Mouse (Mus musculus) cerebellum, adult 9-10 months (tissue): Measurements from ENCODE around the gene Nedd9.
A peak's percentile ranks its signal among the peaks of the same experiment; 100 is the strongest.
"Not testable (repeated sequence)": the region's sequence is repeated elsewhere in the genome, so short reads cannot be mapped to it uniquely, and the experiment has no call there.

Source experiments
- DNase-seq: peaks from one replicate; pipeline ENCODE4 v3.0.0; 2022

Nedd9 gene

GRCm38 (mm10) chr13:41368612-41369011 is 118.5 kb downstream of the Nedd9 start:
- no peak for DNase-seq

- no peak for DNase-seq
Observed at GRCm38 (mm10) chr13:41367176-41367611, 120.0 kb downstream of the Nedd9 start.

GRCm38 (mm10) chr13:41366609-41367008 is 120.6 kb downstream of the Nedd9 start:
- not testable (repeated sequence) for DNase-seq

GRCm38 (mm10) chr13:41364273-41364672 is 122.9 kb downstream of the Nedd9 start:
- no peak for DNase-seq

- DNase-seq = no peak
Observed at GRCm38 (mm10) chr13:41362909-41363308, 124.3 kb downstream of the Nedd9 start.

GRCm38 (mm10) chr13:41360272-41360815 is 126.8 kb downstream of the Nedd9 start:
- DNase-seq = no peak

GRCm38 (mm10) chr13:41359330-41360215 is 127.6 kb downstream of the Nedd9 start:
- DNase-seq = no peak

GRCm38 (mm10) chr13:41358480-41359180 is 128.5 kb downstream of the Nedd9 start:
- DNase-seq = peak; percentile 81

- peak; percentile 16 for DNase-seq
Observed at GRCm38 (mm10) chr13:41358009-41358408, 129.2 kb downstream of the Nedd9 start.

- DNase-seq = no peak
Observed at GRCm38 (mm10) chr13:41357586-41357985, 129.6 kb downstream of the Nedd9 start.

- no peak for DNase-seq
Observed at GRCm38 (mm10) chr13:41357161-41357560, 130.0 kb downstream of the Nedd9 start.

- DNase-seq = no peak
Observed at GRCm38 (mm10) chr13:41355552-41355951, 131.6 kb downstream of the Nedd9 start.

GRCm38 (mm10) chr13:41354591-41354990 is 132.6 kb downstream of the Nedd9 start:
- no peak for DNase-seq

GRCm38 (mm10) chr13:41353676-41354075 is 133.5 kb downstream of the Nedd9 start:
- no peak for DNase-seq

- DNase-seq = no peak
Observed at GRCm38 (mm10) chr13:41352352-41352751, 134.8 kb downstream of the Nedd9 start.

GRCm38 (mm10) chr13:41350589-41350988 is 136.6 kb downstream of the Nedd9 start:
- no peak for DNase-seq

- no peak for DNase-seq
Observed at GRCm38 (mm10) chr13:41349770-41350169, 137.4 kb downstream of the Nedd9 start.

GRCm38 (mm10) chr13:41345756-41346155 is 141.4 kb downstream of the Nedd9 start:
- DNase-seq = no peak

GRCm38 (mm10) chr13:41345306-41345705 is 141.9 kb downstream of the Nedd9 start:
- DNase-seq = no peak

GRCm38 (mm10) chr13:41343887-41344266 is 143.3 kb downstream of the Nedd9 start:
- DNase-seq = no peak

- no peak for DNase-seq
Observed at GRCm38 (mm10) chr13:41343163-41343886, 143.8 kb downstream of the Nedd9 start.

GRCm38 (mm10) chr13:41341422-41341821 is 145.7 kb downstream of the Nedd9 start:
- DNase-seq = no peak
